Mouse (Mus musculus): ENCODE measurements around the gene Rfx8. TPM values are rescaled to one million over a fixed set of nuclear protein-coding genes. Genes with fewer than 3 reads are reported as not detected.

Gene Rfx8
- not detected for polyA plus RNA-seq (2021)

DNA sequence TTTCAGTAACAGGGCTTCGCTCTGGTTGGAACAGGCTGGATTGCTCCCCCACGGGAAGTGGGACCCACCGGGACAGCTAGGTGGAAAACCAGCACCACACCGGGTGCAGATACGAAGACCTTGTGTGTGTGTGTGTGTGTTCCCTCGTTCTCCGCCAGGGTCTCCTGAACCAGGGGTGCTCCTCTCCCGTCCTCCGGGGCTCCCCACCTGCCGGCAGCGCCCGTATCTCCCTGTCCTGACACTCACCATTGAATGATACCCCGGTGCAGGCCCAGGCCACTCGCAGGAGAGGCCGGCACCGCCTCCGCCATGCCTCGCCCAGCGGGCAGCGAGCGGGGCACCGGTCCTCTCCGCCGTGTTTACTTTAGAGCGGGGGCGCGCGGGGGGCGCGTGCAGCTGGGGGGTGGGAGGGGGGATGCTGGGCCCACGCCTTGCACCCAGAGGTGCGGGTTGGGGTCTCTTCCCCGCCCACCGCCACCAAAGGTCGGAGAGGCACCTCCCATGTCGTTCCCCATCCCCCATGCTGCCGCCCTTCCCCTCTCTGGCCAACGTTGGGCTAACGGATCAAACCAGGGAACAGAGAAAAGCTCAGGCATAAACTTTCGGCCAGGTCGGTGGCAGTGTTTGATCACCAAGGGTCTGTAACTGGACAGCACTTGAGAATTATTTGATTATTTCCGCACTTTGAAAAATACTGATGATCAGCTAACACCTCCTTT, at the start of gene Rfx8:
Gene Rfx8 (minus strand): TSS at position 366 of the 719 bp plus-strand sequence.
- ATAC-seq (no peak), DNase-seq (ENCODE audit: low read depth, low spot score) (no peak)
- in situ Hi-C loops (cut with MboI; ENCODE audit: low pct_unique_long_range_greater_than_20kb), result no loop called here
- H3K27me3 ChIP-seq, result no peaks in the 10 kb centered on the region
- TF ChIP-seq CTCF (IDR thresholded peaks at IDR 0.05), result no peak
- ChIA-PET CTCF (interaction anchor here (1.3 to 1.8 kb wide), 3 partner anchors 10 to 16 kb away, joined by 3 to 8 read pairs (median 5); no protein-coding TSS in a partner anchor), POLR2A (no interaction called here)

DNA sequence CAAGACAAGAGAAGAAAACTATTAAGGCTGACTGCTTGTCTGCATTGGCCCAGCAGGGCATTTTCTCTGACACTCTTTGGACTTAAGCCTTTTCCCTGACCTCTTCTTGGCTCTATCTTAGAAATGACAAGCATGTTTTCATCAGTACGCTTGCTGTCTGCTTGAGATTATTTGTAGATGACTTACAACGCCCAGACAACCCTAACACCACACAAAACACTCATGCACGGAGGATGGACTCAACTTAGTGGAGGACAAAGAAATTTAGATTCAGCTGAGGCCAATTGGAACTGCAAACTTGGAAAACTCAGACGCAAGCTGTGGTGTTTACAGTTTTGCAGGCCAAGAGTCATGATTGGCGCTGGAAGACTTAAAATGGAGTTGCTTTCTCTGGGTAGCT, 49.6 kb upstream of the Rfx8 start:
- ChIA-PET CTCF (no interaction called here), POLR2A (no interaction called here)
- DNase-seq (ENCODE audit: low read depth, low spot score) (no peak), ATAC-seq (no peak)
- no peaks in the 10 kb centered on the region for H3K27me3 ChIP-seq
- in situ Hi-C loops (cut with MboI; ENCODE audit: low pct_unique_long_range_greater_than_20kb), result loop anchor here (25.0 kb wide), 2 partner anchors 492 to 617 kb away; no protein-coding TSS in a partner anchor
- no peak for TF ChIP-seq CTCF (IDR thresholded peaks at IDR 0.05)

DNA sequence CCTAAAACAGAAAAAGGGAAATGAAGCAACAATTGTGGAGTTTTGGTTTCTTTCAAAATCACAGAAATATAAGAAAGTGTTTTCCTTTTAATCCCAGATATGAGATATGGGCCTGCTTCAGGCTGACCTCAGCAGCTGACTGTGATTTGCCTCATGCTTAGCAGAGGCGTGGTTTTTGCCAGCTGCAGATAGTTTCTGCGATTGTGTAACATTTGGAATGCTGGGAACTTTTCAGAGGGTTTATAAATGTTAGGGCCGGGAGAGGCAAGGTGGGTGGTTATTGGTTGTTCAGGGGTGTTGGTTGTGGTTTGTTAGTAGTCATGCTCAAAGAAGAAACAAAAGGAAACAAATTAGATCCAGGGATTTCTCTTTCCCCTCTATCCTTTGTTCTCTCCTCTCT, 47.2 kb upstream of the Rfx8 start:
- DNase-seq (ENCODE audit: low read depth, low spot score) (no peak), ATAC-seq (no peak)
- no peak for TF ChIP-seq CTCF (IDR thresholded peaks at IDR 0.05)
- POLR2A ChIA-PET, result no interaction called here
- H3K27me3 ChIP-seq, result no peaks in the 10 kb centered on the region
- in situ Hi-C loops (cut with MboI; ENCODE audit: low pct_unique_long_range_greater_than_20kb), result loop anchor here (5.0 to 25.0 kb wide), 4 partner anchors 129 to 619 kb away; no protein-coding TSS in a partner anchor
- CTCF ChIA-PET, result interaction anchor here (1.8 kb wide), 1 partner anchor 168 kb away, joined by 6 read pairs; no protein-coding TSS in a partner anchor

DNA sequence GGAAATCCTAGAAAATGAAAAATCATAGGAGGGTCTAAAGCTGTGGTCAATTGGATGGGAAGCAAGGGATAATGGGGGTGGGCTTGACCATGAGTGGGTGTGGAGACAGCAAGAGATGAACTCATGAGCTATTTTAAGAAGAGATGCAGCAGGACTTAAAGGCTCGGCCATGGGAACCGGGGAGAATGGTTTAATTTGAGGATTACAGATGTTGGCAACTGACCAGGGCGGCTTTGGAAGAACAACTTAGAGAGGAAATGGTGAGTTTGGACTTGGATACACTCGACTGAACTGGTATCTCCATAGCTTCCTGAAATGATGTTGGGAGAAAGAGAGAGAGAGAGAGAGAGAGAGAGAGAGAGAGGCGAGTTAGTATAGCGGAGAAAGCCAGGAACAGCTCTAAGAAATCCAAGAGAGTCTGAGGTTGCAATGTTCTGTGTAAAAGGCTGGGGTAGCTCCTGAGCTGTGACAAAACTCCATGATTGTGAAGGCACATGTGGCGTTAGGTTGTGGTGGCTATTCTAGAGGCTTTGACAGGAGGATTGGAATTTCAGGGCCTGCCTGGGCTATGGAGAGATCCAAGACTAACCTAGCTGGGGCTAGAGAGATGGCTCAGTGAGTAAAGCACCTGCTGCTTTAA, 45.2 kb upstream of the Rfx8 start:
- CTCF ChIA-PET, result interaction anchor here (0.9 to 1.9 kb wide), 7 partner anchors 11 to 136 kb away, joined by 3 to 5 read pairs (median 3); no protein-coding TSS in a partner anchor
- no peaks in the 10 kb centered on the region for H3K27me3 ChIP-seq
- DNase-seq (ENCODE audit: low read depth, low spot score), result peak; percentile 89
- peak; percentile 63 for TF ChIP-seq CTCF (IDR thresholded peaks at IDR 0.05)
- peak; percentile 15 for ATAC-seq
- in situ Hi-C loops (cut with MboI; ENCODE audit: low pct_unique_long_range_greater_than_20kb), result loop anchor here (5.0 to 25.0 kb wide), 4 partner anchors 131 to 621 kb away; no protein-coding TSS in a partner anchor
- POLR2A ChIA-PET, result interaction anchor here (0.5 to 0.6 kb wide), 2 partner anchors 60 to 167 kb away, joined by 3 read pairs; no protein-coding TSS in a partner anchor

DNA sequence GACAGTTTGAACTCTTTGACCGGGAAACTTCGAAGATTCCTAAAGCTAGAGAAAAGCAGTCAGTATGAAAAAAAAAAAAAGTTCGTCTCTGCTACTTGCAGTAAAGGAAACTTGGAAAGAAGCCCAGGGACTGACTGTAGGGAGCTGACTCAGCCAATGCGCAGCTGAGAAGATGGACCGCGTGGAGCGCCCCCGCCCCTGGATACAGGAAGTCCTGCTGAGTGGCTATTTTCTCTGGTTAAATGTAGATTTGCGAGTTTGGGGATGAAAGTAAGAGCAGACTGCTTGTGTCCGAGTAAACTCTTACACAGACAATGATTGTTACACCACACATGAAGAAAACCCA, 41.2 kb upstream of the Rfx8 start:
- CTCF ChIA-PET, result interaction anchor here (0.7 to 1.9 kb wide), 19 partner anchors 10 to 240 kb away, joined by 3 to 13 read pairs (median 3); no protein-coding TSS in a partner anchor
- TF ChIP-seq CTCF (IDR thresholded peaks at IDR 0.05), result no peak
- POLR2A ChIA-PET, result interaction anchor here (0.6 to 1.4 kb wide), 5 partner anchors 79 to 231 kb away, joined by 3 to 5 read pairs (median 4); no protein-coding TSS in a partner anchor
- peak; percentile 33 for ATAC-seq
- DNase-seq (ENCODE audit: low read depth, low spot score), result peak; percentile 86
- in situ Hi-C loops (cut with MboI; ENCODE audit: low pct_unique_long_range_greater_than_20kb), result loop anchor here (10.0 to 25.0 kb wide), 3 partner anchors 203 to 625 kb away; no protein-coding TSS in a partner anchor
- no peaks in the 10 kb centered on the region for H3K27me3 ChIP-seq

GRCm38 (mm10) chr1:39761211-39762024, 40.6 kb upstream of the Rfx8 start:
- DNase-seq (ENCODE audit: low read depth, low spot score) (peak; percentile 67), ATAC-seq (peak; percentile 32)
- H3K27me3 ChIP-seq, result no peaks in the 10 kb centered on the region
- POLR2A ChIA-PET, result interaction anchor here (0.6 to 1.4 kb wide), 5 partner anchors 78 to 232 kb away, joined by 3 to 5 read pairs (median 4); no protein-coding TSS in a partner anchor
- CTCF ChIA-PET, result interaction anchor here (0.7 to 1.9 kb wide), 21 partner anchors 10 to 241 kb away, joined by 3 to 13 read pairs (median 3); no protein-coding TSS in a partner anchor
- TF ChIP-seq CTCF (IDR thresholded peaks at IDR 0.05), result peak; percentile 80
- in situ Hi-C loops (cut with MboI; ENCODE audit: low pct_unique_long_range_greater_than_20kb), result loop anchor here (10.0 to 25.0 kb wide), 3 partner anchors 203 to 626 kb away; no protein-coding TSS in a partner anchor

DNA sequence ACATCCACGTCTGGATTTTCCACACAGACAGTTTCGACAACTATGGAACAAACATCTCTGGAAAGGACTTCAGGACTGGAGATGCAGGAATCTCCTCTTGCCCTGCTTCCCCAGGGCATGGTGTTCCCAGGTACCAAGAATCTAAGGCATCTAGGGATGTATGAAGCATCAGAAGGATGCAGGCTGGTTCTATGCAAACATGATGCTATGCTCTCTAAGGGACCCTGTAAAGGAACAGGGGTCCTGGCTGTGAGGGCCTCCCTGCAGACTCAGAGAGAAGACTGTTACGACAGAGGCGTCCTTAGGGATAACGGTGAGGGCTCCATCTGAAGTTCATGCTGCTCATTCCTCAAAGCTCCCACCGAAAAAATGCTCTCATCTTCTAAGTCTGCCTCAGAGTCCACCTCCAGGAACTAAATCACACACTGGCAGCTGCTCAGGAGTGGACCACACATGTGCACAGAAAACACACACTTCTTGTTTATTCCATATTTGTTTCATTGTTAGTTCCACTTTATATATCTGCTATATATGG, 39.5 kb upstream of the Rfx8 start:
- ATAC-seq, result no peak
- POLR2A ChIA-PET, result no interaction called here
- in situ Hi-C loops (cut with MboI; ENCODE audit: low pct_unique_long_range_greater_than_20kb), result loop anchor here (10.0 to 25.0 kb wide), 3 partner anchors 205 to 627 kb away; no protein-coding TSS in a partner anchor
- TF ChIP-seq CTCF (IDR thresholded peaks at IDR 0.05), result no peak
- CTCF ChIA-PET, result no interaction called here
- no peak for DNase-seq (ENCODE audit: low read depth, low spot score)
- H3K27me3 ChIP-seq, result no peaks in the 10 kb centered on the region

DNA sequence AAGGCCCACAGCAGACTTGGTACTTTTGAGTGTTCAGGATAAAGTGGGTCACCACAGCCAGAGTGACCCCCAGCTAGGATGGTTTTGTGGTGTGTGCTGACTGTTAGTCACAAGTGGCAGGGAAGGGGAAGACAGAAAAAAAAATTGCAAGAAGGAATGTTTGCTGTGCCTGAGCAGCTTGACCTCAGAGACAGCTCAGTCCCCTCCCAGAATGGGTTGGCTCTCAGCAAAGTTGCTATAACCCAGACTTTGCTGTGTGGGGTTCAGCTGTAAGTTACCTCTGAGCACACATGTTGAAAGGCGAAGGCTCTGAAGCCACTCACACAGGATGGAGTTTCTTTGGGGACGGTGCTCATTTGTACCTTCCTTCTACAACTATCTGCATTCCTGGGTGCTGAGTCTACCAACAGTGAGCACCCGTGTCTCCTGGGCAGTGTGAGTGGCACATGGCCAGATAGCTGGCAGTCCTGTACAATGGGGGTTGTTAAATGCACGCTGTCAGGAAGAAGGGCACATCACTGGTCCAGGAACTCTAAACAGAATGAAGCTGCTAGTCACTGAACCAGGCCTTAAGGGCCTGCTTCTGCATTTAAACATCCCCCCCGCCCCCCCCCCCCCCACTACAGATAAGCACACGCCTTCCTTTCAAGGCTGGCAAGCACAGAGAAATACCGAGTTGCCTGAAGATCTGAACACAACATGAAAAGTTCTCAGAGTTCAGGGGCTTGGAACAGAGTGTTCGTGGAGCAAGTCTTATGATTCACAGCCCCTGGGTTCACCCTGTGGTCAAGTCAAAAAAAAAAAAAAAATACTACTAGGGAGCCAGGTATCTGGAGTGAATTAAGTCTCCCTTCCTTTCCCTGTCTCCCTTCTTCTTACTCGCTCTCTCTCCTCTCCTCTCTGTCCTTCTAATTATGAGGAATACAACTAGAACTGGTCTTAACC, 38.7 kb upstream of the Rfx8 start:
- DNase-seq (ENCODE audit: low read depth, low spot score), result peak; percentile 61
- ATAC-seq, result peak; percentile 79
- ChIA-PET CTCF (interaction anchor here (1.7 kb wide), 1 partner anchor 73 kb away, joined by 3 read pairs; no protein-coding TSS in a partner anchor), POLR2A (no interaction called here)
- no peaks in the 10 kb centered on the region for H3K27me3 ChIP-seq
- TF ChIP-seq CTCF (IDR thresholded peaks at IDR 0.05), result no peak
- in situ Hi-C loops (cut with MboI; ENCODE audit: low pct_unique_long_range_greater_than_20kb), result loop anchor here (10.0 to 25.0 kb wide), 3 partner anchors 205 to 628 kb away; no protein-coding TSS in a partner anchor

- no peaks in the 10 kb centered on the region for H3K27me3 ChIP-seq
- no peak for TF ChIP-seq CTCF (IDR thresholded peaks at IDR 0.05)
- DNase-seq (ENCODE audit: low read depth, low spot score) (no peak), ATAC-seq (no peak)
- CTCF ChIA-PET, result interaction anchor here (1.0 to 1.7 kb wide), 3 partner anchors 72 to 189 kb away, joined by 3 read pairs; no protein-coding TSS in a partner anchor
- POLR2A ChIA-PET, result no interaction called here
- in situ Hi-C loops (cut with MboI; ENCODE audit: low pct_unique_long_range_greater_than_20kb), result loop anchor here (25.0 kb wide), 2 partner anchors 504 to 629 kb away; no protein-coding TSS in a partner anchor
Measured at GRCm38 (mm10) chr1:39758244-39758643, 37.4 kb upstream of the Rfx8 start.

Measured in Patski (cell line).